Mouse (Mus musculus) adrenal gland, postnatal 10 days (tissue): ENCODE results near the gene Dusp12. TPM values are rescaled to one million over a fixed set of nuclear protein-coding genes. Genes with fewer than 3 reads are reported as not detected.

Source experiments
- DNase-seq: peaks from one replicate; pipeline ENCODE4 v3.0.0; 2021; ENCODE audit warnings: mixed read lengths
- total RNA-seq, 2 experiments: library from RNA; stranded (reverse); gene quantifications; 2 replicates each; pipeline ENCODE4 v1.2.3; 2021

Dusp12 gene
- total RNA-seq, 2 experiments from 2014 or later = 14.0 to 17.7 TPM

DNA sequence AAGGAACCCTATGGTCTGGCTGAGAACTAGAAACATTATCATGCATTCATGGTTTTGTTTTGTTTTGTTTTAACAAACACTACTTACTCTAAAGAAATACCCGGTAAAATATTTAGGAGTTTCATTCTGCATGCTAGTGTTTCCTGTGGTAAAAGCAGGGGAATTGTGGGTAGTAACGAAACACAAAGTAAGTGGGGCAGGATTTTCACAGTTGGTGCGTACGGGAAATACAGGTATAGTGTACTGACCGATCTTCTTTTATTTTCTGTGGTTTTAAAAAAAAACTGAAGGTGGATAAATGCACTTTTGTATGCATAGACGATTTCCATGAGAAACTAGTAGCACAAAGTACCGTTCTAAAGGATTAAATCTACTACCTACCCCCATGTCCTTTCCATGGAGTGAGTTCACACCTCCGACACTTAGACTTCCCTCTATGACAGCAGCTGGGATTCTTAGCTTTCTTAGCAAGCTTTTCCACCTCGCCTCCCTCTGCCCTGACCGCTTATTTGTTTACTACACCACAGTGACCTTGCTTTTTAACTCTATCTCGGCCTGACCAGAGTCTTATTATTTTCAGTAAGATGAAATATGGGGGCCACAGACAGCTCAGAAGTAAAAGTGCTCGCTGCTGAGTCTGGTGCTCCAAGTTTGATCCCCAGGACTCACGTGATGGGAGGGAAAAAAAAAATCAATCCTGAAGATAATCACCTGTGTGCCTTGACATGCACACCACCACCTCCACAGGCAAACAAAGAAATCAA lies 23.5 kb downstream of the Dusp12 start:
- DNase-seq = no peak

DNA sequence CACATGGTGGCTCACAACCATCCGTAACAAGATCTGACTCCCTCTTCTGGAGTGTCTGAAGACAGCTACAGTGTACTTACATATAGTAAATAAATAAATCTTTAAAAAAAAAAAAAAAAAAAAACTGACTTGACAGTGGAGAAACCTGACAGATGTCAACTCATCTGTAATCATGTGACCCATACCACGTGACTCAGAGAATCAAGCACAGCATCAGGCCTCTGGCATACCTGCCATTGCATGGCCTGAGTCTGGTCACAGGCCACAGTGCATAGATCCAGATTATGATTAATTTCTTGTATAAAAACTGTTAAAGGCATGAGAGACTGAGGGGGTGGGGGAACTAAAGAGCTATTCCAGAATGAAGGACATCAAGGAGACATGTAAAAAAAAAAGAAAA lies 26.5 kb downstream of the Dusp12 start:
- no peak for DNase-seq

DNA sequence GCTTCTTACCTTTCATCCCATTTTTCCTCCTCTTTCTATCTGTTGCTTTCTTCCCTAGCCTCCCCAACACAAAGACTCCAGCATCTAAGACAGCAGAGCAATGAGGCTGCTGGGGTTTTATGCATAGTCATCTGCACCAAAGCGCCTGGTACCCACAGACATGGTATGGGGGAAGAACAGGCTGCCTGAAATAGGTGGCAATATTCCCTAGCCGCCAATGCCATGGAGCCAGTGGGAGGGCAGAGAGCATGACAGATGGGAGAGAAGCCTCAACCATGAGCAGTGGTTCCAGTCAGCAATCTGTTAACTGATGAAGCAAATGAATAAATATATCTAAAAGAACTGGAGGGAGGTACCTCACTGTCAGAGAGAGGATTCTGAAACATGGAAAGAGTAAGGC lies 28.0 kb downstream of the Dusp12 start:
- DNase-seq = no peak

DNA sequence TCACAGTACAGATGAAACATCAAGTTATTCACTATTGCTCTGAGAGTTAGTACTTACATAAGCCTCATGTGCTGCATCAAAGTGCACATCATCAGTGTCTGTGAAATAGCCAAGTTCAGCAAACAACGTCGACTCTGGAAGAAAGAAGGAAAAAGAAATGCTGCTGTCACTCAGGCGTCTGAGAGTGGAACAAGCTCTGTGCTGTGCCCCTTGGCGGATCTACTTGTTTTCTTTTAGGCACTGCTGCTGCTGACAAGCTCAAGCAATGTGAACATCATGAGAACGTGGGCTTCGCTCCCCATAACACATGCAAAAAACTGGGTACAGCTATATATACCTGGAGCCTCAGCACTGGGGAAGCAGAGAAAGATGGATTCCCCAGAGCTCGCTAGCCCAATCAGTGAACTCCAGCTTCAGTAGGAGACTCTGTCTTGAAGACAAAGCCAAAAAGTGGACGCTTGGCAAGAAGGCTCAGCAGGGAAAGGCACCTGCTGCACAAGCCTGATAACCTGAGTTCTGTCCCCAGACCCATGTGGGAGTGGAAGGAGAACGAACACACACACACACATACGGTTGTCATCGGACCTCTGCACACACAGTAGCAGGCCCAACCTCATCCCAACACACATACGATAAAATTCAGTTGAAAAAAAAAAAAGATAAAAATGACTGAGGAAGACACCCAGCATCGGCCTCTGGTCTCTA lies 30.1 kb downstream of the Dusp12 start:
- DNase-seq = no peak

DNA sequence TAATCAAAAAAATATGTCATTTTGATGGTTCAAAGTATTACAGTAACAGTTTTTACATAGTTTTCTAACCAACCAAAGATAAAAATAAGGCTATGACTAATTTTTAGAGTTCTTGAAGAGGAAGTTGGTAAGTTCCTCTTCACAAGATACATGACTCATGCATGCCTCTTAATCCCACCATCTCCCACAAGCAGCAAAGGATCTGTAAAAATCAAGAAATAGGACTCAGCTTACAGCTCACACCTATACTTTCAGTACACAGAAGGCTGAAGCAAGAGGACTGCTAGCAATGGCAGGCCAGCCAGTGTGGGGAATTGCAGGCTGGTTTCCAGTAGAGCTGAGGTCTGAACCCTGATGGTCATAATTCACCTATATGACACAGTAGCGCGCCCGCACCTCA lies 31.7 kb downstream of the Dusp12 start:
- no peak for DNase-seq

DNA sequence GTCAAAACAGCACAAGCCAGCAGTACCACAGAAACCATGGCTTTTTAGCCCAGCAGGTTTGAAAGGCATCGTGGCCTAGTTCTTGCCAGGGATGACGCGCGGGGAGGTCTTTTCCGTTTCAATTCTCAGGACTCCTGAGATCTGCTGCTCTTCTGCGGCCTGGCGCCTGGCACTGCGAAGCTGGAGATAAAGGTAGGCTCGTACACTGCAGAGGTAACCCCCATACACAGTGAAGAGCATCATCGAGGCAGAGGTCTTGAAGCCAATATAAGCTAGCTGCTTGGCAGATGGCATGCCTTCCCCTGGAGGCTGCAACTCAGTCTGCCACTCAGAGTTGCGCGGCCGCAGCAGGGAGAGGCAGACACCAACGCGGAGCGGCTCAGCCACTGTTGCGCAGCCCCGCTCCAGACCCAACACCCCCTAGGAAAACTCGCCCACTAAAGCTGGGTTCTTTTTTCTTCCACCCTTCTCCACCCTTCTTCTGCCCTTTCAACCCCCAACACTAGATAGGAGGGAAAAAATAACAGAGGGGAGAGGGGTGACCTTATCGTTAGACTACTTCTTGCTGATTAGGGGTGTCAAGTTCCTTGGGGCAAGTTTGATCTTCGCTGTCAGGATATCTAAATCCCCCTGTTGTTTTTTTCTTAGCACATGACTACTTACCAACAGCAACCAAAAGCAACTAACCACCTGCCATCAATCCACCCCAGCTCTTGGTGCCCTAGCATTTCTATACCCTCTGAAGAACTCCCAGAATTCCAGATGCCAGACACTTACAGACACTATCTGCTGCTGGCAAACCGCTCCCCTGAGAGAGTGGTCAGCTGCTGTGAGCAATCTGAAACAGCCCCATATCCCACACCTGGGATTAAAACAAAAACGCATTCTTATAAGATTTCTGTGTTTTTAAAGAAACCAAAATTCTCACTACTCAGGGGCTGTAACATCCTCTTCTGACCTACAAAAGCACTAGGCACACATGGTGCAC lies 34.4 kb downstream of the Dusp12 start:
- no peak for DNase-seq

DNA sequence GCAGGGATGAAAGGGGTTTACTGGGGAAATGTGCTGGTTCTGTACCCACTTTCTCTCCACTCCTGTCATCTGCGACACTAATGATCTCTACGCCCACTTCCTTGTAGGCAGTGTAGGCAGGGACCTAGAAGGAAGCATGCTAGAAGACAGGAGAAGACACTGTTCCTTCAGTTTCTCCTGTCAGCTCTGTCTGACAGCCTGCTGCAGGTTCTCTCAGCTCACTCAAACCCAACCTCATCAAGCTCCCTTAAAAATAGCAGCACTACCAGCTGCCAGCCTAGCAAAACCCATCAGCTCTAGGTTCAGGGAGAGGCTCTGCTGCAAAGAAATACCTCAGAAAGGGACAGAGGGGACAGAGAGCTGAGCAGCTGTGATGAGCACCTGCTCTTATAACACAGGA lies 35.3 kb downstream of the Dusp12 start:
- DNase-seq = no peak

DNA sequence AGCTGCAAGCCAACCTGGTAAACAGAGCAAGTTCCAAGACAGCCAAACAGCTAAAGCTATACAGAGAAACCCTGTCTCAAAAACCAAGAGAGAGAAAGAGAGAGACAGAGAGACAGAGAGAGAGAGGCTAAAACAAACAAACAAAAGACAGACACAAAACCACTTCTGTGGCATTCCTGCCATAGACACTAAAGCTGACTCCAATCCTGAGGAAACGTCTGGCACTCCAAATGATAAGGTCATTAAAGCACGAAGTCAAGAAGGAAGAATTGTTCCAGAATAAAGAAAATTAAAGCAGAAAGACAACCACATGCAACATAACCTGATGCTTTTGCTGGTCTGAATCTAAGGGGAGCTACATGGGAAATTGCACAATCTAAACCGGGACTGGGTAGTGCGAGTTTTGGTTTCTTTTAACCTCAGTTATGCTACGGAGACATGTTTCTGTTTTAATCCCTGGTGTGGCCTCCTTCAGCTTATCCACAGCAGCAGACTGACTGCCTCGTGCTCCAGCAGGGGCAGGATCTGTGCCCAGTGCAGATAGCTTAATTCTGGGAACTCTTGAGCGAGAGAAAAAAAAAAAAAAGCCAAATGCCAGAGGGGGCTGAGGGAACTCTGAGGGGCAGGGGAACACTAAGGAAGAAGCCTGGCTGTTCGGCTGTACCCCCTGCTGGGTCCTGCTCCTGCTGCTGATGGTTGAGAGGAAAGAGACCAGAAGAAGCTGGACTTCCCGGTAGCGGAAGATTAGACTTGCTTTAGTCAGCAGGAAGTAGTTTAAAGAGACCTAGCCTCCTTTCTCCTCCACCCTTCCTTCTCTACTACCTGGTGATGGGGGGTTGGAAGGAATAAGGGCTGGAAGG lies 39.7 kb downstream of the Dusp12 start:
- no peak for DNase-seq

DNA sequence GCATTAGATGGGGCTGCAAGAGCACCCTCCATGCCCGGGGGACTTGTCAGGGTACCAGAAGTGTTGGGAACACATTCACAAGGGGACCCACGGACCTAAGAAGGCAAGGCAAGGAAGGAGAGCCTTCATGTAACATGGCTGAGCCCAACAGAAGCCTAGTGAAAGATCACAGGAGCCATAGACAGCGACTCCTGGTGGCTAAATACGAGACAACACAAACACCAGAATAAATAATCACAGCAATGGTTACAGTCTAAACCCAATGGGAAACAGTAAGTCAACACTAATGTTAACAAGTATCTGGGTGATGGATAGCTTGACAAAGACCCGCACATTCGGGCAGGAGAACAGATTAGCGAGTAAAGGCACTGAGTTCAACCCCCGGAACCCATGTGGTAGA lies 41.0 kb downstream of the Dusp12 start:
- no peak for DNase-seq

DNA sequence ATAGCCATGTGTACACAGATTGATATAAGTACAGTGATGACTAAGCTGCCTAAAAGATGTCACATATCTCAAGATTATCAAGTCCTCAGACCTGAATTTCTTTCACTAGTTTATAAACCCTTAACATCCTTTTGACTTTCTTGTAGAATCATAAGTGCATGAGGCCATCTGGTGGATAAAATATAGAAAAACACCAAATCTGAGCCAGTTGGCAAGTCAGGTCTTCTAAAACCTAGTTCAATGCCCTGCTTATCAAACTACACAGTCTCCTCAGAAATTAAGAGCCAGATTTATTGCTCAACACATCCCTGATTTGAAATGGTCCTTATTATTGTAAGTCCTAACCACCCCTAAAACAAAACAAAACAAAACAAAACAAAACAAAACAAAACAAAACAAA lies 45.7 kb downstream of the Dusp12 start:
- DNase-seq = no peak

DNA sequence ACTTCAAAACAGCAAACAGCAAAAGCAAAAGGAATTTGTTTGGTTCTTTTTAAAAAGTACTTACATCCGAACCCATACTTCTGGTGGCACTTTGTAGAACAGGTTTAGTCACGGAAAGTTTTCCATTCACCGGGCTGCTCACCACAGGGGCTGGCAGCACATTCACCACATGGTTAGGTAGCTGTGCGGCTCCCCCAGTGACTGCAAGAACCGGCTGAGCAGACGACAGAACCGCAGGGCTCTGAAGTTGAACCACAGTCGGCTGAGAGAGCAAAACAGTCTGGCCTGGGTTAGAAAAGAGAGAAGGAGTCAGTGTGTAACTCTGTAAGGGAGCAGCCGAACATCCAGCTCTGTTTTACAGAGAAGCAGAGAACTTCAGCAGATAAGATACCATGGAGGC lies 50.6 kb downstream of the Dusp12 start:
- DNase-seq = no peak

DNA sequence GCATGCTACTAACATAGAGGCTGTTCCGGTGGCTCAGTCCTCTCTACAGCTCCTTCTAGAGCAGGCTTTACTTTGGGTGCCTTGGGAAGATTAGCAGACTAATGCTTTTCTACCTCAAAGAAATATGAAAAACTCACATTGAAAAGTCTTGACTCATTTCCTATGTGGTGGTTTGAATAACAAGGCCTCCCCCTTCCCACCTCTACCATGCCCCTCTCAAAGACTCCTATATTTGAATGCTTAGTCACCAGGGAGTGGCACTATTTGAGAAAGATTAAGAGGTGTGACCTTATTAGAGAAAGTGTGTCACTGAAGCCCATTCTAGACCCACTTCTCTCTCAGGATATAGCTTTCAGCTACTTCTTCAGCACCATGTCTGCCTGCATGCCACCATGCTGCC lies 55.6 kb downstream of the Dusp12 start:
- no peak for DNase-seq

DNA sequence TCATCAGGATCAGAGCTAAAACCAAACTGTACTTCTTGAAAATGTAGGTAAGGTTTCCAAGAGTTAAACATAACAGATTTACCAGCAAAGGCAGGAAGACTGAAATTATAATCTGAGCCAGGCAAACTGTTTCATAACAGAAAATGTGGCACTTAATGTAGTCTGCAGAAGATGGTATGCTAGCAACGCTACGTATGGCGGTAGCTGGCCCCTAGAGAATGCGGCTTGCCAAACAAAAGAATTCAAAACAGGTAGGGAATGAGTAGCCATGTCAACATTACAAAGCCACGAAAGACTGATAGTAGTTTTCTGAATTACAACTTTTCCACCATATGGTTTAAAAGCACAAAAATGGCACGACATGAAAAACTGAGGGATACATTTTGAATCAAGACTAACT lies 56.0 kb downstream of the Dusp12 start:
- no peak for DNase-seq

Other genes starting within 250 kb of the Dusp12 start
- gene Olfml2b, start 241.0 kb downstream of the Dusp12 start, total RNA-seq = 10 to 100 TPM; 16.0 to 17.9 TPM
- gene Atf6, start 17.8 kb downstream of the Dusp12 start, total RNA-seq = 10 to 100 TPM; 26.1 to 27.6 TPM
- under 1 TPM; 0.45 to 0.76 TPM for gene Gm26620, start 475 bp downstream of the Dusp12 start, total RNA-seq
- gene Fcrlb, start 27.4 kb upstream of the Dusp12 start, total RNA-seq = under 1 TPM in 1 of 2 experiments, not detected in 1; 0.24 TPM
- gene Fcrla, start 42.0 kb upstream of the Dusp12 start, total RNA-seq = 1 to 10 TPM; 3.0 to 3.2 TPM
- gene Fcgr2b, start 91.0 kb upstream of the Dusp12 start, total RNA-seq = 10 to 100 TPM; 12.4 to 22.3 TPM
- gene Fcgr4, start 133.4 kb upstream of the Dusp12 start, total RNA-seq = 1 to 10 TPM in 1 of 2 experiments, under 1 TPM in 1; 0.85 to 1.2 TPM
- 10 to 100 TPM in 1 of 2 experiments, 1 to 10 TPM in 1; 9.8 to 10.4 TPM for gene Fcgr3, start 179.4 kb upstream of the Dusp12 start, total RNA-seq
- gene Cfap126, start 228.4 kb upstream of the Dusp12 start, total RNA-seq = 1 to 10 TPM in 1 of 2 experiments, under 1 TPM in 1; 0.51 to 1.3 TPM